Mouse (Mus musculus): ENCODE data around the gene Hs6st1. TPM values are rescaled to one million over a fixed set of nuclear protein-coding genes. Genes with fewer than 3 reads are reported as not detected.

The Hs6st1 gene
- total RNA-seq, 2 experiments from 2014 or later, result 23.0 to 23.1 TPM

DNA sequence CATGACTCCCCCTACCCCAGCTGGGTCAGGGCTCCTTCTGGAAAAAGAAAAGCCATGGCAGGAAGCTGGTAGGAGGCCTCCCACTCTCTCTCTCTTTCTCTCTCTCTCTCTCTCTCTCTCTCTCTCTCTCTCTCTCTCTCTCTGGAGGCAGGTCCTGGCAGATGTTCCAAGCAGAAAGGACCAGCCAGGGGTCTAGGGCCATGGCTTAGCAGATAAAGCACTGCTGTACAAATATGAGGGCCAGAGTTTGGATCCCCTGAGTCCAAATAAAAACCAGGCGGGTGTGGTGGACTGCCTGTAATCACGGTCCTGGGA, 4.6 kb upstream of the Hs6st1 start:
- intact Hi-C loops (cut with DNase I), result loop anchor here (10.0 kb wide), 1 partner anchor 339 kb away; no protein-coding TSS in a partner anchor
- no peak for DNase-seq (ENCODE audit: low spot score)

- no peak for DNase-seq (ENCODE audit: low spot score)
- intact Hi-C loops (cut with DNase I), result loop anchor here (1.0 to 10.0 kb wide), 2 partner anchors 224 to 339 kb away; no protein-coding TSS in a partner anchor
Measured at GRCm38 (mm10) chr1:36064223-36064622, 4.0 kb upstream of the Hs6st1 start.

DNA sequence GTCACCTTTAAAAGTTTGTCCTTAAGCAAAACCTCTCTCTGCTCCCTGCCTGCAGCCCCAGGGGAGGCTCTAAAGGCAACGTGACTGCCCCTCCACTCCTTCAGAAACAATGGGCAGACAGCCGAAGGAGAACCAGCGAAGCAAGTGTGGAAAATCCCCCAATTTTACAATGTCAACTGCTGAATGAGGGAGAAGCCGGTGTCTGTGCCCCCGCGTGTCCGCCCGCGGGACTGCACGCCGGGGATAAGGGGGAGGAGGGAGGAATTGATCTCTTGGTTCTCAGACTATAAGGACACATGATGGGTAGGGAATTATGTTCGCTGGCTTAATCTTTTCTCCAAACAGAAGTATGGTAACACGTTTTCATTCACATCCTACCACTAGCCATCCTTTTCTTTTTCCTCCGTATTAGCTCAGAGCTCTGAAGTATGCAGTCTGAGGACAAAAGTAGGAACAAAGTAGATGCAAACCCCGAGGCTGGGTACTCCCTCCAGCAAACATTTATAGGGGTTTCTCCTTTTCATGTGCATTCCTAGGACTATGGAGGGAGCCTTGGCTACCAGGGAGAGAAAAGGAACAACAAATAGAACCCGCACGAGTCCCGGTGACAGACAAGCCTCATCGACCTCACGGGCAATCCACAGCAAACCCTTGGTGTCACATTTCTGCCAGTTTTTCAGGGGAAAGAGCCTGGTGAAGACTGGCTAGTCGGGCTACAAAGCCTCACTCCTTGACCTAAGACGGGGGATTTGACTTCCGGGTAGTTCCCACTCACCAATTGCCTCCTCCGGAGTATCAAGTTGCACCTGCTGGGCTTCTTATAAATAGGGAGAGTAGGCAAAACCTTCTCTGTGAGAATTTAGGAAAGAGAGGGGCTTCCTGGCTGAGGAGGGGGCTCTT, 3.1 kb upstream of the Hs6st1 start:
- peak; percentile 84 for DNase-seq (ENCODE audit: low spot score)
- intact Hi-C loops (cut with DNase I), result loop anchor here (1.0 to 10.0 kb wide), 3 partner anchors 187 to 340 kb away; no protein-coding TSS in a partner anchor

GRCm38 (mm10) chr1:36065761-36066150, 2.4 kb upstream of the Hs6st1 start:
- intact Hi-C loops (cut with DNase I), result loop anchor here (5.0 to 10.0 kb wide), 2 partner anchors 187 to 341 kb away; no protein-coding TSS in a partner anchor
- DNase-seq (ENCODE audit: low spot score), result no peak

- no peak for DNase-seq (ENCODE audit: low spot score)
- intact Hi-C loops (cut with DNase I), result loop anchor here (5.0 to 10.0 kb wide), 2 partner anchors 186 to 342 kb away; no protein-coding TSS in a partner anchor
Measured at GRCm38 (mm10) chr1:36066216-36066980, 1.8 kb upstream of the Hs6st1 start.

DNA sequence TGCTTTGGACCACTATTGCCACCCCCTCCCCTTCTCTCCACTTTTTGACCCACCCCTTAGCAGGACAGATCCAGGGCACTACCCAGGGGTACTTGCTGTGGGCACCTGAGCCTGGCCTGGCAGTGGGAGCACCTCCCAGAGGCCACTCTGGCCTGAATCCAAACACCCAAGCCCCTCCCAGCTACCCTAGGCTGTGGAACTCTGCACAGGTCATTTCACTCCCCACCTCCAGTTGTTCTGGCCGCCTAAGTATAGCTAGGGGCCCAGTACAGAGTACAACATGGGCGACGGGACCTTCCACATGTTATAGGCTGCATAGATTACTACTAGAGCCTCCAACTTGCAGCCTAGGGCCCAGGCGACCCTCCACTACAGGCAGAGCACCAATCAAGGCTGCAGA, 999 bp upstream of the Hs6st1 start:
- intact Hi-C loops (cut with DNase I), result loop anchor here (5.0 to 10.0 kb wide), 2 partner anchors 185 to 342 kb away; no protein-coding TSS in a partner anchor
- DNase-seq (ENCODE audit: low spot score), result no peak

GRCm38 (mm10) chr1:36067611-36068010, 589 bp upstream of the Hs6st1 start:
- intact Hi-C loops (cut with DNase I), result loop anchor here (2.0 to 10.0 kb wide), 3 partner anchors 67 to 343 kb away; no protein-coding TSS in a partner anchor
- DNase-seq (ENCODE audit: low spot score), result no peak

- DNase-seq (ENCODE audit: low spot score), result no peak
- intact Hi-C loops (cut with DNase I), result loop anchor here (2.0 to 10.0 kb wide), 3 partner anchors 66 to 344 kb away; no protein-coding TSS in a partner anchor
Measured at GRCm38 (mm10) chr1:36068531-36069120, 426 bp downstream of the Hs6st1 start.

DNA sequence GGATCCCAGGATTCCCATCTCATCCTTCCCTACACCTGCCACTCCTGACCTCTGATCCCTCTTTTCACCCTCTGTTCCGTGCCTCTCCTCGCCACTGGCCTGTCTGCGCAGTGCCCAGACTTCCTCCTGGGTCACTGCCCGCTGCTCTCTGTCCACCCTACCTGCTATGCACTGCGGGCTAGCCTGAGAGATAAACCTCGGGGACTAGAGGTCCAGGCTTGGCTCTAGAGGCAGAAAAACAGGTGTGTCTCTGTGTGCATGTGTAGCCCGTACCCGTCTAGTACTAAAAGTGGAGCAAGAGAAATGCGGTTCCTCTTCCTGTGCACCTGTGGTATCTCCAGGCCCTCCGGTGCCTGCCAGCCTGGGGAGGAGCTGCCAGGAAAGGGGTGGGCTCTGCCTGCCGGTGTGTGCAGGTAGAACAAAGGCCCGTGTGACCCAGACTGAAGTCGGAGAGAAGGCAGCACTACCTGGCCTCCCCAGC, 1.1 kb downstream of the Hs6st1 start:
- intact Hi-C loops (cut with DNase I), result loop anchor here (2.0 to 10.0 kb wide), 3 partner anchors 65 to 345 kb away; no protein-coding TSS in a partner anchor
- DNase-seq (ENCODE audit: low spot score), result no peak

GRCm38 (mm10) chr1:36070190-36070589, 2.0 kb downstream of the Hs6st1 start:
- DNase-seq (ENCODE audit: low spot score), result no peak

DNA sequence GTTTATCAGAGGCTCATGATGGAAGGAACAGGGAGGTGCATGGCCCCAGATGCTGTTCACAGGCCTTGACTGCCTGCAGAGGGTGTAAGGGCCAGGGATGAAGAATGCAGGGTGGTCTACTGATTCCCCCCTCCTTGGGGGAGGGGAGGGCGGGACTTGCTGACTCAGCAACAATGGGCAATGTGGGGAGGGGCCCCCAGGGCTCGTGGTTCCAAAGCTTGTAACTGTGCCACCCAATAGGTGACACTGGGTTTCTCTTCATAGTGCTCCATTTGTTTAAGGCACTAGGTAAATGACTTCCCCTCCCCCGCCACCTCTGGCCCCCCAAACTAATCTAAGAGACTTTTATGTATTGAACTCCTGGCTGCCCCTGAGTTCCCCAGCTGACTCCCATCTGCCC, 2.5 kb downstream of the Hs6st1 start:
- intact Hi-C loops (cut with DNase I), result no loop called here
- DNase-seq (ENCODE audit: low spot score), result no peak

More at GRCm38 (mm10) chr1:36070190-36070589, 2.0 kb downstream of the Hs6st1 start:
- intact Hi-C loops (cut with DNase I), result no loop called here

GRCm38 (mm10) chr1:36071176-36071575, 3.0 kb downstream of the Hs6st1 start:
- intact Hi-C loops (cut with DNase I), result no loop called here
- DNase-seq (ENCODE audit: low spot score), result no peak

DNA sequence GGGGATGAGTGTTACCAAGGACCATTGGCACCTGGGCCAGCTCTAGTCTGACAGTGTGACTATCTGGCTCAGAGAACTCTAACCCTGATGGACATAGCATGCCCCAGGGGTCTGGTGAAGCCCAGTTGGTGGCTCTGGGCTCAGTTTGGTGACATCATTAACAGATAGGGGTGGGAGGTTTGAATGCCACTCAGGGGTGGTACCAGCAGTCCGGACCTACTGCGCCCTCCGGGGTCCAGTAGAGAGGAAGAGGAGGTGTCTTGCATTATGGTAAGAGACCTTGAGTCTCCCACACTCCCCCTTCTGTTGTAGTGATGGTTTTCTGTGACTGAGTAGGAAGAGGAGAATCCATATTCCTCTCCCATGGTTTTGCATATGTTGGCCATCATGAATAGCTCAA, 3.4 kb downstream of the Hs6st1 start:
- no peak for DNase-seq (ENCODE audit: low spot score)
- intact Hi-C loops (cut with DNase I), result no loop called here

- intact Hi-C loops (cut with DNase I), result no loop called here
- DNase-seq (ENCODE audit: low spot score), result no peak
Measured at GRCm38 (mm10) chr1:36072588-36073556, 4.7 kb downstream of the Hs6st1 start.

- no peak for DNase-seq (ENCODE audit: low spot score)
- intact Hi-C loops (cut with DNase I), result no loop called here
Measured at GRCm38 (mm10) chr1:36073566-36073965, 5.4 kb downstream of the Hs6st1 start.

DNA sequence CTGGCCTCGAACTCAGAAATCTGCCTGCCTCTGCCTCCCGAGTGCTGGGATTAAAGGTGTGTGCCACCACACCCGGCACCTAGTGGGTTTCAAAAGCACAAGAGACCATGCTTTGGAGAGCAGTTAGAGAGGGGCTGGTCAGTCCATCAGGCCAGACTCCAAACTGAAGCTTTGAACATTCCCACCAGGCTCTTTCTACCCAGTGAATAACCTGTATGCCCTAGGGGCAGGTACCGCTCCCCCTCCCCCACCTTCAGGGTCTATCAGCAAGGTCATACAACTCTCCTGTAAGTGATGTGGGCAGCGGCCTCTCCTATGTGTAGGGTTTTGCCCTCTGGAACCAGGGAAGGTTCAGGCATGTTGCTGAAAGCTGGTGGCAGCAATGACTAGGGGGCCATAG, 6.0 kb downstream of the Hs6st1 start:
- intact Hi-C loops (cut with DNase I), result no loop called here
- no peak for DNase-seq (ENCODE audit: low spot score)

- intact Hi-C loops (cut with DNase I), result no loop called here
Measured at GRCm38 (mm10) chr1:36074968-36075367, 6.8 kb downstream of the Hs6st1 start.

DNA sequence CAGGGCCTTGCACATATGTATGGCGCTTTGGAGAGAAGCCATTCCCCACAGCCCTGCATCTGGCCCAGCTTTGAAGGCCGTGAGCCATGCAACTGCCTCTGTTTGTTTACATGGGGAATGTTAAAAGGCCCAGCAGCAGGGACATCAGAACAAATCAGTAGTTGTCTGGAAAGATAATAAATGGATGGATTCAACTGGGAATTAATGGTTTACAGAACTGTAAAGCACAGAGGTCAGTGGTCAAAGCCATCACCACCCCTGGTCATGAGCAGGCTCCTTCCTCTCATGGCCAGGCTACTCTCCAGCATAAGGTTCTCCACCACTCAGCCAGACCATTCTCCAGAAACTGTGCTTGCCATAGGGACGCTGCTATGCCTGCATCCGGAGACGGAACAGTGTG, 7.5 kb downstream of the Hs6st1 start:
- intact Hi-C loops (cut with DNase I), result no loop called here
- DNase-seq (ENCODE audit: low spot score), result no peak

More at GRCm38 (mm10) chr1:36074968-36075367, 6.8 kb downstream of the Hs6st1 start:
- no peak for DNase-seq (ENCODE audit: low spot score)

GRCm38 (mm10) chr1:36077084-36077483, 8.9 kb downstream of the Hs6st1 start:
- no peak for DNase-seq (ENCODE audit: low spot score)
- intact Hi-C loops (cut with DNase I), result no loop called here
